Mouse (Mus musculus) stomach, embryonic 14.5 days (tissue): ENCODE results near the gene Mcpt1. TPM values are rescaled to one million over a fixed set of nuclear protein-coding genes. Genes with fewer than 3 reads are reported as not detected.
"Not testable (repeated sequence)": the region's sequence is repeated elsewhere in the genome, so short reads cannot be mapped to it uniquely, and the experiment has no call there.

ENCODE experiments used
- ATAC-seq: fragments of 200-750 bp; cut with Nextera tagmentation; 2 replicates; pipeline ENCODE4 v1.8.0; 2017; ENCODE audit warnings: low read depth, moderate TSS enrichment; ENCODE audit not compliant: insufficient number of reproducible peaks, insufficient read depth, low FRiP score
- H3K27ac ChIP-seq: fragments of 300-500 bp; sonication (generic); 2 replicates; pipeline ENCODE4 v1.5.1; 2014; ENCODE audit warnings: mild to moderate bottlenecking, low read length, moderate library complexity, mixed read lengths
- H3K27me3 ChIP-seq: fragments of 300-500 bp; sonication (generic); 2 replicates; pipeline ENCODE4 v1.6.1; 2014; ENCODE audit warnings: low read length, control low read depth, mixed read lengths; ENCODE audit not compliant: control insufficient read depth, insufficient read depth
- H3K36me3 ChIP-seq: fragments of 300-500 bp; sonication (generic); 2 replicates; pipeline ENCODE4 v1.6.1; 2014; ENCODE audit warnings: mild to moderate bottlenecking, control low read depth, low read length, moderate library complexity, mixed read lengths; ENCODE audit not compliant: control insufficient read depth, insufficient read depth
- H3K4me1 ChIP-seq: fragments of 300-500 bp; sonication (generic); 2 replicates; pipeline ENCODE4 v1.6.1; 2014; ENCODE audit warnings: low read length, control low read depth, mixed read lengths; ENCODE audit not compliant: control insufficient read depth, insufficient read depth
- H3K4me2 ChIP-seq: fragments of 300-500 bp; sonication (generic); replicated peaks from 2 replicates; pipeline ENCODE4 v1.6.1; 2014; ENCODE audit warnings: low read depth, low read length, control low read depth
- H3K4me3 ChIP-seq: fragments of 300-500 bp; sonication (generic); 2 replicates; pipeline ENCODE4 v1.5.1; 2014; ENCODE audit warnings: low read depth, low read length, control low read depth
- H3K9ac ChIP-seq: fragments of 300-500 bp; sonication (generic); replicated peaks from 2 replicates; pipeline ENCODE4 v1.6.1; 2014; ENCODE audit warnings: low read depth, mild to moderate bottlenecking, control low read depth, low read length, moderate library complexity, mixed read lengths
- H3K9me3 ChIP-seq: fragments of 300-500 bp; sonication (generic); 2 replicates; pipeline ENCODE4 v1.6.1; 2016; ENCODE audit warnings: low read depth, low read length, control low read depth; ENCODE audit not compliant: control insufficient read depth
- WGBS: fragments of 180-500 bp; shearing (Covaris S2); extraction: QIAGEN DNeasy Blood & Tissue Kit; methylation state at CpG from one replicate; pipeline ENCODE4 v1.1.7; 2014; 5-methylcytosine and 5-hydroxymethylcytosine counted together
- polyA plus RNA-seq: library from polyadenylated mRNA; unstranded; fragments of >200 nt; fragmentation: Nextera tagmentation; extraction: Ambion mirVana; gene quantifications from 2 replicates; pipeline ENCODE4 v1.2.1, GENCODE M21; 2014

Mcpt1 gene
- 0.58 and 0.86 TPM in 2 replicates for polyA plus RNA-seq

GRCm38 (mm10) chr14:56017671-56018070 lies at the start of gene Mcpt1:
Mcpt1 (plus strand) TSS chr14:56017971.
- not testable (repeated sequence) for ATAC-seq, H3K4me2 ChIP-seq, H3K27me3 ChIP-seq, H3K4me1 ChIP-seq, H3K4me3 ChIP-seq, H3K36me3 ChIP-seq, H3K9ac ChIP-seq, H3K9me3 ChIP-seq, H3K27ac ChIP-seq
- 69% methylated on average over 3 of the region's 3 CpGs for WGBS

GRCm38 (mm10) chr14:55987464-55987863 lies 30.3 kb upstream of the Mcpt1 start:
- H3K4me1 ChIP-seq, H3K4me2 ChIP-seq, H3K27me3 ChIP-seq, H3K9ac ChIP-seq, ATAC-seq, H3K4me3 ChIP-seq, H3K9me3 ChIP-seq, H3K27ac ChIP-seq, H3K36me3 ChIP-seq: not testable (repeated sequence)
- WGBS = 67% methylated on average over 1 of the region's 3 CpGs

GRCm38 (mm10) chr14:56013147-56013546 lies 4.6 kb upstream of the Mcpt1 start:
- Histone ChIP-seq H3K27ac (no peak overlapping the region), H3K4me3 (no peak overlapping the region), H3K9me3 (no peaks in the 10 kb centered on the region), H3K4me1 (no peaks in the 10 kb centered on the region), H3K9ac (no peak overlapping the region), H3K36me3 (no peaks in the 10 kb centered on the region), H3K4me2 (no peak overlapping the region), H3K27me3 (no peaks in the 10 kb centered on the region)
- WGBS = 65% methylated on average over 3 of the region's 3 CpGs
- no peak for ATAC-seq

GRCm38 (mm10) chr14:56013924-56014323 lies 3.8 kb upstream of the Mcpt1 start:
- Histone ChIP-seq H3K4me1 (no peaks in the 10 kb centered on the region), H3K9me3 (no peaks in the 10 kb centered on the region), H3K4me2 (no peak overlapping the region), H3K27ac (no peak overlapping the region), H3K36me3 (no peaks in the 10 kb centered on the region), H3K9ac (no peak overlapping the region), H3K27me3 (no peaks in the 10 kb centered on the region), H3K4me3 (no peak overlapping the region)
- no peak for ATAC-seq
- WGBS = 94% methylated on average over 2 of the region's 2 CpGs

GRCm38 (mm10) chr14:56019446-56019845 lies 1.7 kb downstream of the Mcpt1 start:
- no peaks in the 10 kb centered on the region for H3K27me3 ChIP-seq
- H3K9me3 ChIP-seq = no peaks in the 10 kb centered on the region
- no peak overlapping the region for H3K27ac ChIP-seq
- no peak for ATAC-seq
- H3K4me3 ChIP-seq = no peak overlapping the region
- H3K4me2 ChIP-seq = no peak overlapping the region
- H3K9ac ChIP-seq = no peak overlapping the region
- WGBS = 45% methylated on average over 1 of the region's 1 CpGs
- H3K36me3 ChIP-seq = no peaks in the 10 kb centered on the region
- H3K4me1 ChIP-seq = no peaks in the 10 kb centered on the region

GRCm38 (mm10) chr14:56021305-56021704 lies 3.5 kb downstream of the Mcpt1 start:
- not testable (repeated sequence) for ATAC-seq, H3K27ac ChIP-seq, H3K36me3 ChIP-seq, H3K4me1 ChIP-seq, H3K27me3 ChIP-seq, H3K9ac ChIP-seq, H3K4me2 ChIP-seq, H3K4me3 ChIP-seq, H3K9me3 ChIP-seq
- 77% methylated on average over 4 of the region's 4 CpGs for WGBS

GRCm38 (mm10) chr14:56030395-56030794 lies 12.6 kb downstream of the Mcpt1 start, which contains the start of gene Mcpt9:
Mcpt9 (minus strand) TSS chr14:56030495.
- not testable (repeated sequence) for H3K27ac ChIP-seq, H3K4me1 ChIP-seq, H3K9me3 ChIP-seq, ATAC-seq, H3K4me3 ChIP-seq, H3K9ac ChIP-seq, H3K36me3 ChIP-seq, H3K4me2 ChIP-seq, H3K27me3 ChIP-seq
- 68% methylated on average over 3 of the region's 3 CpGs for whole genome bisulfite sequencing

GRCm38 (mm10) chr14:56034433-56034832 lies 16.7 kb downstream of the Mcpt1 start:
- no peaks in the 10 kb centered on the region for H3K9me3 ChIP-seq
- H3K27ac ChIP-seq = no peak overlapping the region
- H3K27me3 ChIP-seq = no peaks in the 10 kb centered on the region
- WGBS = 70% methylated on average over 2 of the region's 2 CpGs
- no peak overlapping the region for H3K4me3 ChIP-seq
- no peak overlapping the region for H3K9ac ChIP-seq
- no peak for ATAC-seq
- no peaks in the 10 kb centered on the region for H3K4me1 ChIP-seq
- H3K4me2 ChIP-seq = no peak overlapping the region
- H3K36me3 ChIP-seq = no peaks in the 10 kb centered on the region

- 70% methylated on average over 1 of the region's 1 CpGs for WGBS
- H3K9ac ChIP-seq, H3K9me3 ChIP-seq, ATAC-seq, H3K4me1 ChIP-seq, H3K4me3 ChIP-seq, H3K36me3 ChIP-seq, H3K4me2 ChIP-seq, H3K27ac ChIP-seq, H3K27me3 ChIP-seq: not testable (repeated sequence)
Measured at GRCm38 (mm10) chr14:56041792-56042191, 24.0 kb downstream of the Mcpt1 start, which contains the start of gene Mcpt2. Mcpt2 (plus strand) TSS chr14:56042041.
